Mouse (Mus musculus): ENCODE data around the gene Szt2. TPM values are rescaled to one million over a fixed set of nuclear protein-coding genes. Genes with fewer than 3 reads are reported as not detected.
A peak's percentile ranks its signal among the peaks of the same experiment; 100 is the strongest.

The Szt2 gene
- total RNA-seq (2012; rRNA removed): 7.4 TPM in 2 replicates
- total RNA-seq (2014; rRNA removed): 2.9 and 3.2 TPM in 2 replicates
- 15.1 and 18.9 TPM in 2 replicates for polyA plus RNA-seq (2012; ENCODE audit: insufficient read length, low read depth)

GRCm38 (mm10) chr4:118409142-118409900, at the start of gene Szt2, which contains the start of gene Med8:
Gene Szt2, minus strand, starts transcription at chr4:118409273.
Gene Med8, plus strand, starts transcription at chr4:118409337.
- H3K9me3 ChIP-seq (replicated peaks; ENCODE audit: low read length): no peaks in the 10 kb centered on the region
- H3K4me3 ChIP-seq (replicated peaks in 1 of 3; ENCODE audit: low read depth in 2 of 3, low read length in 2 of 3, poor library complexity in 1 of 3): peak within 1 kb of the TSS; percentile 76 to 99 (median 95)
- in situ Hi-C loops (cut with MboI; ENCODE audit: low pct_ligation_motif_present, low pct_unique_long_range_greater_than_20kb, low sequenced_read_pairs): no loop called here
- H3K9ac ChIP-seq (ENCODE audit: insufficient read depth, low read depth): peak within 1 kb of the TSS; percentile 96
- no peaks in the 10 kb centered on the region for H3K27me3 ChIP-seq (replicated peaks)
- peak within 1 kb of the TSS; percentile 92 for H3K4me2 ChIP-seq (ENCODE audit: insufficient read depth, low read depth, poor library complexity, severe bottlenecking)
- dilution Hi-C loops (cut with MboI; ENCODE audit: extremely low pct_ligation_motif_present, extremely low pct_unique_long_range_greater_than_20kb, low sequenced_read_pairs): no loop called here
- DNase-seq (ENCODE audit: extremely low read depth): peak; percentile 94
- TF ChIP-seq E2F4 (IDR thresholded peaks at IDR 0.05; ENCODE audit: insufficient replicate concordance, low read depth, low read length) (peak; percentile 32; the same call in 1 of the 2 replicates), GABPA (IDR thresholded peaks at IDR 0.05; ENCODE audit: insufficient replicate concordance, low read depth, low read length) (no peak), PAX5 (IDR thresholded peaks at IDR 0.05; ENCODE audit: low read length) (no peak), ELF1 (IDR thresholded peaks at IDR 0.05; ENCODE audit: low read depth, low read length) (peak; percentile 96), CHD1 (IDR thresholded peaks at IDR 0.05; ENCODE audit: low read depth, low read length) (no peak), TCF12 (IDR thresholded peaks at IDR 0.05; ENCODE audit: low read depth, low read length) (peak; percentile 53; the same call in 1 of the 2 replicates), JUND (conservative IDR thresholded peaks at IDR 0.05; ENCODE audit: low read depth, low read length) (no peak), BHLHE40 (IDR thresholded peaks at IDR 0.05; ENCODE audit: low read depth, low read length) (no peak), MYC (IDR thresholded peaks at IDR 0.05; ENCODE audit: low read depth, low read length) (peak; percentile 57; the same call in 1 of the 2 replicates), TBP (conservative IDR thresholded peaks at IDR 0.05; ENCODE audit: low read depth, low read length) (peak; percentile 42; the same call in 1 of the 2 replicates), EP300 (IDR thresholded peaks at IDR 0.05; ENCODE audit: low read length) (no peak), CHD2 (IDR thresholded peaks at IDR 0.05; ENCODE audit: low read length) (peak; percentile 90), MEF2A (IDR thresholded peaks at IDR 0.05; ENCODE audit: borderline replicate concordance, low read depth, low read length) (no peak), NRF1 (IDR thresholded peaks at IDR 0.05; ENCODE audit: low read depth, low read length) (peak; percentile 49; the same call in 1 of the 2 replicates), UBTF (IDR thresholded peaks at IDR 0.05; ENCODE audit: low read depth, low read length) (0 out of 2 replicates have a peak, but pooled peaks have one; percentile 56), ZKSCAN1 (IDR thresholded peaks at IDR 0.05; ENCODE audit: borderline replicate concordance, low read depth, low read length) (no peak), MXI1 (IDR thresholded peaks at IDR 0.05; ENCODE audit: low read depth, low read length) (peak; percentile 79; the same call in 1 of the 2 replicates), ETS1 (conservative IDR thresholded peaks at IDR 0.05; ENCODE audit: low read depth, low read length) (no peak), KAT2A (IDR thresholded peaks at IDR 0.05; ENCODE audit: insufficient replicate concordance, low read length) (peak; percentile 80; the same call in 1 of the 2 replicates), HCFC1 (IDR thresholded peaks at IDR 0.05; ENCODE audit: low read depth, low read length) (peak; percentile 89), SMC3 (IDR thresholded peaks at IDR 0.05; ENCODE audit: low read depth, low read length) (no peak), USF1 (IDR thresholded peaks at IDR 0.05; ENCODE audit: low read depth, low read length) (no peak), RAD21 (IDR thresholded peaks at IDR 0.05; ENCODE audit: low read depth, low read length) (no peak), ZC3H11A (IDR thresholded peaks at IDR 0.05; ENCODE audit: low read depth, low read length) (no peak), MAX (IDR thresholded peaks at IDR 0.05; ENCODE audit: low read length) (no peak; the same call in 1 of the 2 replicates), MAFK (IDR thresholded peaks at IDR 0.05; ENCODE audit: insufficient replicate concordance, low read length) (no peak), JUN (IDR thresholded peaks at IDR 0.05; ENCODE audit: insufficient read depth, low read depth, low read length) (no peak), POLR2AphosphoS2 (IDR thresholded peaks at IDR 0.05; ENCODE audit: low read depth, low read length) (no peak), CTCF (conservative IDR thresholded peaks at IDR 0.05 in 1 of 2, IDR thresholded peaks at IDR 0.05 in 1 of 2; ENCODE audit: low read depth in 2 of 2, low read length in 2 of 2) (no peak), IRF4 (IDR thresholded peaks at IDR 0.05; ENCODE audit: low read depth, low read length) (peak; percentile 5; the same call in 1 of the 2 replicates), MAZ (IDR thresholded peaks at IDR 0.05; ENCODE audit: low read depth, low read length) (0 out of 2 replicates have a peak, but pooled peaks have one; percentile 19), USF2 (conservative IDR thresholded peaks at IDR 0.05; ENCODE audit: low read depth, low read length) (no peak), NELFE (IDR thresholded peaks at IDR 0.05; ENCODE audit: low read depth, low read length) (peak; percentile 80), RCOR1 (conservative IDR thresholded peaks at IDR 0.05; ENCODE audit: low read depth, low read length) (no peak), POLR2A (IDR thresholded peaks at IDR 0.05; ENCODE audit: low read depth, low read length) (peak; percentile 90), ZNF384 (IDR thresholded peaks at IDR 0.05; ENCODE audit: low read depth, low read length) (no peak), ZMIZ1 (IDR thresholded peaks at IDR 0.05; ENCODE audit: low read depth, low read length) (peak; percentile 56), SIN3A (IDR thresholded peaks at IDR 0.05; ENCODE audit: low read length) (peak; percentile 96)
- H3K79me2 ChIP-seq (replicated peaks; ENCODE audit: control insufficient read depth, extremely low read depth, insufficient read depth, poor library complexity, severe bottlenecking): peaks cover 19% of the 10 kb centered on the region
- peaks cover 11 to 29% of the 10 kb centered on the region in 2 experiments for H3K4me1 ChIP-seq (ENCODE audit: control insufficient read depth in 1 of 2, insufficient read depth in 2 of 2)
- peaks cover 32 to 64% of the 10 kb centered on the region in 2 experiments for H3K36me3 ChIP-seq (replicated peaks in 1 of 2; ENCODE audit: control insufficient read depth in 1 of 2, insufficient read depth in 1 of 2, low read length in 1 of 2)
- peak within 1 kb of the TSS; percentile 45 for H3K27ac ChIP-seq (ENCODE audit: insufficient read depth, low read depth)
